Mouse (Mus musculus): Measurements from ENCODE around the gene Tbx15.

Tbx15 gene
- long read RNA-seq, experiment 1 = 0 reads
- long read RNA-seq, experiment 2 = 0 reads

GRCm38 (mm10) chr3:99240213-99240720 is at the start of gene Tbx15:
TSS of gene Tbx15 (plus strand) at chr3:99240381.
- intact Hi-C loops (cut with DNase I) = no loop called here

- intact Hi-C loops (cut with DNase I) = no loop called here
These were observed 46.6 kb upstream of the Tbx15 start for GRCm38 (mm10) chr3:99193576-99193975.

- intact Hi-C loops (cut with DNase I) = no loop called here
These were observed 36.9 kb upstream of the Tbx15 start for GRCm38 (mm10) chr3:99203331-99203730.

GRCm38 (mm10) chr3:99208416-99208815 is 31.8 kb upstream of the Tbx15 start:
- intact Hi-C loops (cut with DNase I) = no loop called here

- intact Hi-C loops (cut with DNase I) = no loop called here
These were observed 29.0 kb upstream of the Tbx15 start for GRCm38 (mm10) chr3:99211105-99211698.

GRCm38 (mm10) chr3:99227807-99228206 is 12.4 kb upstream of the Tbx15 start:
- intact Hi-C loops (cut with DNase I) = no loop called here

GRCm38 (mm10) chr3:99233393-99234318 is 6.5 kb upstream of the Tbx15 start:
- intact Hi-C loops (cut with DNase I) = loop anchor here (1.0 kb wide), 1 partner anchor 703 kb away; no protein-coding TSS in a partner anchor

- intact Hi-C loops (cut with DNase I) = loop anchor here (1.0 kb wide), 1 partner anchor 702 kb away; no protein-coding TSS in a partner anchor
These were observed 5.8 kb upstream of the Tbx15 start for GRCm38 (mm10) chr3:99234319-99234869.

- intact Hi-C loops (cut with DNase I) = no loop called here
These were observed 4.9 kb upstream of the Tbx15 start for GRCm38 (mm10) chr3:99235116-99235803.

- intact Hi-C loops (cut with DNase I) = no loop called here
These were observed 4.1 kb upstream of the Tbx15 start for GRCm38 (mm10) chr3:99235804-99236755.

GRCm38 (mm10) chr3:99238691-99239090 is 1.5 kb upstream of the Tbx15 start:
- intact Hi-C loops (cut with DNase I) = no loop called here

- intact Hi-C loops (cut with DNase I) = no loop called here
These were observed 708 bp upstream of the Tbx15 start for GRCm38 (mm10) chr3:99239301-99240045.

- intact Hi-C loops (cut with DNase I) = no loop called here
These were observed 894 bp downstream of the Tbx15 start for GRCm38 (mm10) chr3:99240811-99241738.

GRCm38 (mm10) chr3:99242481-99242880 is 2.3 kb downstream of the Tbx15 start:
- intact Hi-C loops (cut with DNase I) = no loop called here

- intact Hi-C loops (cut with DNase I) = no loop called here
These were observed 5.2 kb downstream of the Tbx15 start for GRCm38 (mm10) chr3:99245341-99245740.

- intact Hi-C loops (cut with DNase I) = no loop called here
These were observed 6.4 kb downstream of the Tbx15 start for GRCm38 (mm10) chr3:99246629-99247028.

- intact Hi-C loops (cut with DNase I) = no loop called here
These were observed 7.4 kb downstream of the Tbx15 start for GRCm38 (mm10) chr3:99247586-99247985.
